Mouse (Mus musculus) thymus, postnatal 25 days (tissue): ENCODE results near the gene Grhl1.
"Not testable (repeated sequence)": the region's sequence is repeated elsewhere in the genome, so short reads cannot be mapped to it uniquely, and the experiment has no call there.

ENCODE experiments used
- DNase-seq: peaks from one replicate; pipeline ENCODE4 v3.0.0; 2022

The Grhl1 gene

DNA sequence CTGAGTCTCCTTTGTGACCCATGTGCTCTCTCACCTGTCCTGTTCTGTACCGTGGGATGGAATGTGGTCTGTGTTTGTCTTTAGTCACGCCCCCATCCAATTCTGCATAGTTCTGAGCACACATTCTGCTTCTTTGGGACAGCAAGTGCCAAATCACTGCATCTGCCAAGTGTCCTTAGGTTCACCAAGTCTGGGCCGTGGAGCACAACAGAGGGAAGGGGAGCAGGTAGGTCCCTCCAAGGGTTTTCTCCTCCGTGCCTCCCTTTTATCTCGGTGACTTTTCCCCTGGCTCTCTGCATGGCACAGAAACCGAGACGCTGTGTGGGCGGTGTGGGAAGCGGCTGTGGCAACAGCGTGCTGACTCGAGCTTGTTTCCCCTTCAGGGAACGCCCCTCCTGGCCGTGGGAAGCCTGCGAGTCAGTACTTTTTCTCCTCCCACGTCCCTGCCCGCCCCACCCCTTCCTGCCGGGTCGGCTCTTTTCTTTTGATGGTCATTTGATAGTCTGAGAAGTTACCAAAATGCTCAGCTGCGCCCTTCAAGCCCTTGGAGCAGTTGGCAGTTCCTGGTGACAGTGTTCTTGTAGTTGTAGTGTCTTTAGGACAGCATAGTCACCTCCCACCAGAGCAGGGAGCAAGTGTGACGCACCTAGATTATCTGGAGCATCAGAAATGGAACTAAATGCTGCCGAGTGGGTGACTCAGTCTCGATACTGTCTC lies 21.0 kb downstream of the Grhl1 start:
- peak; percentile 79 for DNase-seq

DNA sequence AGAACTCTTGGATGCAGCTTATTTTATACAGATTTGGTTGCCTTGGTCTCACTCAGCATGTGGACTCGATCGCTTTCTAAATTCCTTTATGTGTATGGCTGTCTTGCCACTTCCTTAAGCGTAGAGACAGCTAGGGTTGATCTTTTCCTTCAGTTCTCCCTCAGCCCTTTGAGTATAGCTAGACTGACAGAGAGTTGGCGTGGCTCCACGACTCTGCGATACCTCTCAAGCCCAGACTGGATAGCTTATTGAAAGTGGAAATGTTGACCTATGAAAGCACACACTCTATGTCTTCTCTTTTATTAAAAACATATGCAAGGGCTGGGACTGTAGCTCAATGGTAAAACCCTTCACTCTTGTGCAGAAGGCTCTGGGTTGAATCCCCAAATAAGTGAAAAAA lies 25.3 kb downstream of the Grhl1 start:
- DNase-seq, result no peak

DNA sequence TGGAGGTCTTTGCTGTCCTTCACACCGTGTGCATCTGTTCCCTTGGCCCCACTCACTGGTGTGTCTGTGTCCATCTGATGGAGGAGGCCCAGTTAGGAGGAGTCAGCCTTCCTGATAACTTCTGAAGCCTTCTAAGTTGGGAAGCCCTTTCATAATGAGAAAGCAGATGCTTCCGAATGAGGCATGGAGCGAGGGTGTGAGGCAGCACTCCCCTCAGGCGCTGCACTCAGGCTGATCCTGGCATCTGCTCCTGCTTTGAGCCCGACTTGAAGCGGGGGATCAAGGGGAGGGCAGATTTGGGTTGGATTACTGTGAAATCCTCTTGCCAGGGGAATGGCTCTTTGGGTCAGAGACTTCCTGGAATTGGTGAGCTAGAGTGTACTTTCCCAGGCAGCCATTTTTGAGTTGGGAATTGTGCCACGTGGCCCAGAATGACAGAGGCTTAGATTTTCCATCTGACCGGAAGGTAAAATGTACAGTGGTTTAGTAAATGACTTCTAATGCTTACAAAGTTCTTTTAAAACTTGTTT lies 27.3 kb downstream of the Grhl1 start:
- no peak for DNase-seq

DNA sequence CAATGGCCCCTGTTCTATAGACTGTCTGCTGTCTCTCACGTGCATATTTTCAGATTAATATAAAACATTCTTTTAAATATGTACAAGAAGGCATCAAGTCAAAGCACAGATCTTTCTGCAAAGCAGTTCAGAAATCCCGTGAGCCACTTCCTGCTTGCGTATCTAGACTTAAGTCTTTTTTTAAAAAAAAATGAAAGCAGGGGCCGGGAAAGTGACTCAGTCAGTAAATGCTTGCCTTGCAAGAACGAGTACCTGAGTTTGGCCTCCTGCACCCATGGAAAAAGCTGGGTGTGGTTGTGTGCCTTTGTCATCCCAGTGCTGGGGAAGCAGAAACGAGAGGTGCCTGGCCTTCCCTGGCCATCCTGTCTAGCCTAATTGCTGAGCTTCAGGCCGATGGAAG lies 28.0 kb downstream of the Grhl1 start:
- no peak for DNase-seq

DNA sequence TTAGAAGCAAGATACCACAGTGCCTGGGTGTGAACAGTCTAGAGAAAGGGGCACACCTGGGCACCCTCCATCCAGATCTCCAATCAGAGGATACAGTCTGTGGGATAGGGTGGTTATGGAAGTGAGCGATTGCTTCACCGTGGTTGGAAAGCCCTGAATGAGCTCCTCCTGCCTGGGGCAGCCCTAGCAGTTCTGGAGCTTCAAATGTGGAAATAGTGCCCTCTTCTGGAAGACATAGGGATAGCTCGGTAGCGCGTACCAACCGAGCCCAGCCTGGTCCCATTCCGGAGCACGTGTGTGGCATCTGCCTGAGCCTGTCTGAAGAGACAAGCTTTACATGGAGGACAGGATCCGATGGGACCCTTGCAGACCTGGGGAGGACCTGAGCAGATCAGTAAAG lies 28.7 kb downstream of the Grhl1 start:
- DNase-seq, result peak; percentile 75

DNA sequence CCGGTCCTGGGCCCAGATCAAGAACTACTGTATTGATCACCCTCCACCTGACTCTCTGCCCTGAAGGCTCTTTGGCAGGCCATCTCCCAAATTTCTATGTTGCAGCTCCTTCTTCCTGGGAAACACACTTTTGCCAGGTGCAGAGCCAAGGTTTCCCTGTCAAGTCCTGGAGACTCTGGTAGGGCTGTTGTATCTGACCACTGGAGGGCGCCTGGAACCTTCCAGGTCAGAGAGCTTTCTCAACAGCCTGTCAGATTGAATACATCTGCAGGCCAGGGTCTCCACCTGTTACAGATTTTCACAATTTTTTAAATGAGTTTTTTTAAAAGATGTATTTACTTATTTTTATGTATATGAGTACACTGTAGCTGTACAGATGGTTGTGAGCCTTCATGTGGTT lies 31.2 kb downstream of the Grhl1 start:
- DNase-seq, result peak; percentile 68

DNA sequence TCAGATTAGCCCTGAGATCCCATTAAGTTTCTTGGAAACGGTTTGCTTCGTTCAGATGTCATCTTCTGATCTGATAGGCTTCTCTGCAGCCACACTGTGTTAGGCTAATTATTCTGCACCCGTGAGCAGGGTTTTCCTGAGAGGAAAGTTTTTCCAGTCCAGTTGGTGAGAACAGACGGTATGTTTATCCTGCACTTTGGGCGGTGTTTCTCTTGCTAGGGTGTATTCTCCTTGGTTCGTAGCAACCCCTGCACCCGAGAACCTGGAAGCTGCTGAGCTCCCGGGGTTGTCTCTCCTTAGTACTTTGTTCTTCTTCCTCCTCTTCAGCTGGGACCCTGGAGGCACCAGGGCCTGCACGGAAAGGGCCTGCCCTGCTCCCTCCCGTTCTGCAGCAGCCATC lies 34.1 kb downstream of the Grhl1 start:
- no peak for DNase-seq

DNA sequence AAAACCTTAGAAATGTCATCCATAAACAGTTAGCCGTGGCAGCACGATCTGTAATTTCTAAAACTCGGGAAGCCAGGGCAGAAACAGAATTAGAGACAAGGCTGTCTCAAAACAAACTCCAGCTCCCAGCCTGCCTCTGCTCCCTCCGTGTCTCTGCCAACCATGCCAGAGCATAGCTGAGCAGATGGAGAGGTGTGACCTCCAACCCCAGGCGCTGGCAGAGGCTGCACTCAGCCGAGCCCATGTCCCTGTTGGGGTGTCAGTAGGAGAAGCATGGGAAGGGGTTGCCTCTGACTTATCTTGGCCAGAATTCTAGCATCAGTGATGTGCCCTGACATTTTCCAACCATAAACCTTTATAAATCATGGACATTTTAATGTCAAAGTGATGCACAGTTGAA lies 40.5 kb downstream of the Grhl1 start:
- DNase-seq, result no peak

DNA sequence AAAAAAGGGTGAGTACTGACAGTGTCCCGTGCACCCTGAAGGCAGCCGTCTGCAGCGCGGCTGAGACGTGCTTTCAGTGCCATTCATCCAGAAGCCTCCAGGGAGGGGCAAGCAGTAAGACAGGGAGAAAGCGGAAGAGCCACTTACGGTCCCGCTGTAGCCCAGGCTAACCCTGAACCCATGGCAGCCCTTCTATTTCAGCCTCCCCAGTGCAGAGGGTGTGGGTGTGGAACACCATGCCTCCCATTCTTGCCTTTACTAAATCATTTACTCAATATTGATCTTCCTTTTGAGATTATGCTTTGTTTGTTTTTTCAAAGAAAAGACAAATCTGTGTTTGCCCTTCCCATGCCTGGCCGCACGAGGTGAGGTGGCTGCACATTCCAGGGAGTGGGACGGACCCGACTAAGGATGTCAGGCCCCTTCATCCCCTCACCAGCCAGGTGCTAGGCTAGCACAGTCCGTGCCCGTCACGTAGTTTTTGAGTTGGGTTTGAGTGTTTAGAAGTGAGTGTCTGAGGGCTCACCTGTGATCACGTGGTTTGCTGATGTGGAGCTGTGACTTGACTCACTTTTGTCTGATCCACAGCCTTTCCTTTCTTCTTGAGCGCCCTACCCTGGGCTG lies 42.5 kb downstream of the Grhl1 start:
- DNase-seq, result no peak

DNA sequence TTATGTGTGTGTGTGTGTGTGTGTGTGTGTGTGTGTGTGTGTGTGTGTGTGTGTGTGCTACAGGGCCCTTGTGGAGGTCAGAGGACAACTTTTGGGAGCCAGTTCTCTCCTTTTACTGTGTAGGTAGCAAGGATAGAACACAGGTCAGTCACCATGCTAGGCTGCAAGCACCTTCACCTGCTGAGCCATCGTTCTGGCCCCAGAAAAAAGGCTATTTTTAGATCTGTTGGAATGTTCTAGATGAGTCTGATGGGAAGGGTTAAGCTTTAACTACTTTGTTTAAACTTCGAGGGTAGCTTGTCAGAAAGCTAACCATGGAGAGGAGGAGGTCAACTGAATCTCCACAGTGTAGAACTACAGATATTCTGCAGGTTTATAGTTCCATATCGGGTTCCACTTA lies 43.1 kb downstream of the Grhl1 start:
- DNase-seq, result no peak

DNA sequence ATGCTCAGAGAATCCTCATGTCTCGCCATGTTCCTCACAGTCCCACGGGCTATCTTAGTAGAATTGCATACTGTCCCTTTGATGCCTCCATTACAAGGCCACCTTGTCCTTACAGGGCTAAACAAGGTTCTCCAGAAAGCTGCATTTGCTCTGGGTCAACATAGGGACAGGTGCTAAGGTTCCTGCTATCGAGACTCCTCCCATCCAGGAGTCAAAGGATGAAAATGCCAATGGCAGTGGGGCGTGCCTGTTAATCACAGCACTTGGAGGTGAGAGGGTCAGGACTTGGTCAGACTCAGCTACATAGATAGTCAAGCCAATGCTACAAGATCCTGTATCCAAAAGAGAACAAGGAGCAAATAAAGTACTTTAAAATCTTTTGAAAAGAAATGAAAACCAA lies 47.4 kb downstream of the Grhl1 start:
- no peak for DNase-seq

DNA sequence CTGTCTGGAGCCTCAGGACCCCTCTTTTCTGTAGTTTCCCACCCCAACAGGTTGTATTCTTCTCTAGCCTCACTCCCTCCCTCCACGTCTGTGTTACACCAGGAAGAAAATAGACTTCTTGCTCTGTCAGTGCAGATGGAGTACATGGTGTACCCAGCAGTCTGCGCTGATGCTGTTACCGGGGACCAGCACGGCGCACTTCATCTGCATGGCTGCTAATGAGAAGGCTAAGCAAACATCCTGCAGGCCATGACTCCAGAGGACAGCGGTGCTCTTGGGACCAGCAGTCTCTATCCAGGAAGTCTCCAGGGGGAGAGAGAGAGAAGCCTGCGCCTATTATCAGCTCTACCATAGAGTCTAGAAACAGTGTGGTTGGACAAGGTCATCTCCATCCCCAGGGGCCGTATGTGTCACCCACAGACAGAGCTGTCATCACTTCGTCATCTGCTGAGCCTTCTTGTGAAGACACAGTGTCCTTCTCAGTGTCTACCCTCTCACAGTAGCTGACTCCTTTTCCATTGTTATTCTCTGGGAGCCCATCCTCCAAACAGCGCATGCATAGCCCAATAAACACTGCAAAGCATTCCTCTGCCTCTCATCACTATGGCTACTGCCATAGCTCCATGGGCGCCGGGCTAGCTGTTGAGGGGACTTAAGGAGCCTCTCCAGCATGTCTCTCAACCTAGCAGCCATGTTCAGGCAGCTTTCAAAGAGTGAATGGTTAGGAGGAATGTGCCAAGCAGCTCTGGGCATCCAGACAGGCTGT lies 51.6 kb downstream of the Grhl1 start:
- no peak for DNase-seq

DNA sequence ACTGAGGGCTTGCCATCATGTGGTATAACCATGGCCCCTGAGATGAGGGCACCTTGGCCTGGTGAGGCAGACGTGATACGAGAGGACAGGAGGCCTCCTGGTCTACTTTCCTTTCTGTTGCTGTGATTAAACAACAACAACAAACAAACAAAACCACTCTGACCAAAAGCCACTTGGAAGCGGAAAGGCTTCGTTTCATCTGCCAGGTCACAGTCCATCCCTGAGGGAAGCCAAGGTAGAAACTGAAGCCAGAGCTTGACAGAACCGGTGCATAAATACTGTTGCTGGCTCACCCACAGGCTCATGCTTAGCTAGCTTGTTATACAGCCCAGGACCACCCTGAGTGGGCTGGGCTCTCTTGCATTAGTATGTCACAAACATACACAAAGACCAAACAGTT lies 54.3 kb downstream of the Grhl1 start:
- DNase-seq, result no peak

DNA sequence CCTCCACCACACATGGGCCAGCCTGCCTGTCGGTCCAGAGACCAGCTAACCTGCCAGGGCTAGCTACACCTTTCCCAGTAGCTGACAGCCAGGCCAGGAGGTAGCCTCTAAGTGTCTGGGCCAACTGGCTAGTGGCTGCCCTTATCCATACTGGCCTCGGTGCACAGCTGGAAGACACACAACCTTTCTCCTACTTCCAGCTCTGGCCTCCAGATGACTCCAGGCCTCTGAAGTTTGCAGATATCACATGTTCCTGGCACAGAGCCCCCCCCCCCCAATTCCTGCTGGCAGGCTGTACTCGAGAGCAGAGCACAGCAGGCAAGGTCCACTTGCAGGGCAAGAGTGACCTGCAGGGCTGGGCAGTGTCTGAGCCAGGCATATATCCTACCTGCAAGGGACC lies 55.1 kb downstream of the Grhl1 start:
- no peak for DNase-seq

DNA sequence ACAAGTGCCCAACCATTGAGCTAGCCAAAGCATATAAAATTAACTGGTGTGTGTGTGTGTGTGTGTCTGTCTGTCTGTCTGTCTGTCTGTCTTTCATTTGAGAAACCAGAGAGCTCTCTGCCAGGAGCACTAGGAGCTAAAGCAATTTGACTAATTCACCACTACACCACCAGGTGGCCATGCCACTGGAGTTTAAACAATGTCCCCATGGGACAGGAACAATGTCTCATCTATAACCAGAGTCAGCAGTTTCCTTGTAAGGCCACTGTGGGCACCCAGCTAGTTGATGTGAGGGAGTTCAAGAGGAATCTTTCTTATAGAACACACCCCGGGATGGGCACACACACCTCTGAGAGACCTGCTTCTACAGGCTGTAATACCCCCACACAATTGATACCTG lies 58.1 kb downstream of the Grhl1 start:
- DNase-seq, result peak; percentile 38

DNA sequence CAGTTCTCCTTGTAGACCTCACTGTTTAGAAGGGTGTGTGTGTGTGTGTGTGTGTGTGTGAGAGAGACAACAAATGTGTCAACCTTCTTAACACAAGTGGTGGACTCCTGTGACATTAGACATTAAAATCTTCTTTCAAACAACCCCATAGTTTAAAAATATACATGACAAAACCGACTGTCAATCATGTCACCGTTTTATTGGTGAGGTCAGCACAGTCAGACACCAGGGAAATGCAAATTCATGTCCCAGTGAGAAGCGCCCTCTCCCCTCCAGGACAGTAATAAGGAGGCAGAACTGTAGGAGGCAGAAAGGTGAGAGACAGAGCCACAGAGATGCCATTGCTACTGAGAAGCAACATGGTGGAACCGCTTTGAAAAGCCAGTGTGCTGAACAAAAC lies 60.3 kb downstream of the Grhl1 start:
- DNase-seq, result no peak

DNA sequence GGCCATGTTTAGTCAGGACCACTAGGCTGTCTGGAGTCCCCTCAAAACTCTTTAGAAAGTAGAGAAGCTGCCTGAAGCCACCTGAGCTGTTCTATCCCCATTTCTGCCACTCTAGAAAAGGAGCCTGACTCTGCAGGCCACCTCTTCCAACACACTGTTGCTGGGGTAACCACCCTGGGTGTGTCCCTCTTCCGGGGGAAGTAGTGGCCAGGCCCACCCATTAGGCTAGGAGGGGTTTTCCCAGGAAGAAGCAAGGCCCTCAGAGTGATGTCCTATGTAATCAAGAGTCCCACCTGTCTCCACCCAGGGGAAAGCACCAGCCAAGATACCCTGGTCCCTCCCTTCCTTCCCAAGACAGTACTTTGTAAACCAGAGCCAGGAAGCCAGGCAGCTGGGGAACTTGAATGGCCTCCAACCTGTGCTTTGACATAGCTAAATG lies 61.7 kb downstream of the Grhl1 start:
- no peak for DNase-seq

DNA sequence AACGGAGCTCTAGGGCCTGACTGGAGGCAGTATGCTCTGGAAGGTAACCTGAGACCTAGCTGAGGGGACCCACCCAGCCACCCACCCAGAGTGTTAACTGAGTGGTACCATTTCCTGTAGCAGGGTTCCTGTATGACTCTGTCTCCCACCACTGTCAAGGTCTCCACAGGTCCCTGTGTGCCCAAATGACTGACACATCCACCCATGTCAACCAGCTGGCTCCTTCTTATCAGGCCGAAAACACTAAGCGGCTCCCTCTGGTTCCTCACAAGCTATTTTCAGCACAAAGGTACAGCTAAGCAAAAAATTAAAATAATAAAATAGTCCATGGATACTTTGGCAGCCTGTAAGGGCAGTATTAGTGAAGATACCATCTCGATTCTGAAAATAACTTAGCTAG lies 62.1 kb downstream of the Grhl1 start:
- DNase-seq, result no peak

DNA sequence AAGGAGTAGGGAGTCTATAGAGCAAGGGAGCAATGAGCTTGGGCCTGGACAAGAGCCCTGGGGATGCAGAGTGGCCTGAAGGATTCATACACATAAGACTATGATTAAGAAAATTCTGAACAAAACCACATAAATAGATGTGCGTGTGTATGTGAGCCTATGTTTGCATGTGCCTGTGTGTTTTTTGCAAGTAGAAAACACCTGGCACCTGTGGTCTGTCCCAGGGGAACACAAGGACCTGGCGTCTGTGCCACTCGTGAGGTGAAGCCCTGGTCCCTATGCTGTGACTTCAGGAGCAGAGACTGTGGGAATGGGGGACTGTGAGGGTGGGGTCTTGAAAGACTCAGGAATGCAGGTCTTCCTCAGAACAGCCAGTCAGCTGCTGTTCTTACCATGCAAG lies 62.6 kb downstream of the Grhl1 start:
- DNase-seq, result no peak

DNA sequence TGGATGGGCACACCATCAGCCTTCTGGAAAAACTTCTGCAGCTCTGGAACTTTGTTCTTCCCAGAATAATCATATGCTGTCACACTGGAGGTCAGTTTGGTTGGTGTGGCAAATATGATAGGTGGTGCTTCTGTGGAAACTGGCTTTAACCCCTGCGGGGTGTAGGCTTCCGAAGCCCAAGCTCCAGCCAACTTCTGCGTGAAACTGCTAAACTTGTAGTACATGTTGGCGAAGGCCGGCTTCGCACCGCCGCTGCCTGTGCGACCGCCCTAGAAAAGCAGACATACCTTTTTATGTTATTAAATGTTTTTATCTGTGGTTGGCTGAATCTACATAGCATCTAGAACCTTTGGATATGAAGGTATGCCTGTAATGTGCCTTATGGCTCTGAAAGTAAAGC lies 66.7 kb downstream of the Grhl1 start:
- DNase-seq, result not testable (repeated sequence)

DNA sequence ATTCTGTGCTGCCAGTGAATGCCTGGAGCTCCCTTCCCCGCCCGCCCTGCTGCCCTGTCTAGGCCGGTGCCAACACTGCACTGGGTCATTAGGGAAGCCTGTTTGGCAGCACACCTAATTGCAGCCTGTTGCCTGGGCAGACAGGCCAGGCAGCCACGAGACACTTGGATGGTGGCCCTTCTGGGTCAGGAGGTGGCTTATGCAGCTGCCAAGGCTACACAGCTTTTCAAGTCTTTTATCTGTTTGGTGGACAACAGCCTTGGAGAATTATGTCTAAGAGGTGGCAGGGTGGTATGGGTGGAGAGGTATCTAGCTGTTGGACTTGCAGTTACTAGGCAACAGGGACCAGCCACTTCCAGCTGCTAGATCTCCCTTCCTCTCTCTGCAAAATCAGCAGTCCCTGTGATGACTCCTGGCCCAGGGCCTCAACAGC lies 70.3 kb downstream of the Grhl1 start:
- DNase-seq, result no peak

DNA sequence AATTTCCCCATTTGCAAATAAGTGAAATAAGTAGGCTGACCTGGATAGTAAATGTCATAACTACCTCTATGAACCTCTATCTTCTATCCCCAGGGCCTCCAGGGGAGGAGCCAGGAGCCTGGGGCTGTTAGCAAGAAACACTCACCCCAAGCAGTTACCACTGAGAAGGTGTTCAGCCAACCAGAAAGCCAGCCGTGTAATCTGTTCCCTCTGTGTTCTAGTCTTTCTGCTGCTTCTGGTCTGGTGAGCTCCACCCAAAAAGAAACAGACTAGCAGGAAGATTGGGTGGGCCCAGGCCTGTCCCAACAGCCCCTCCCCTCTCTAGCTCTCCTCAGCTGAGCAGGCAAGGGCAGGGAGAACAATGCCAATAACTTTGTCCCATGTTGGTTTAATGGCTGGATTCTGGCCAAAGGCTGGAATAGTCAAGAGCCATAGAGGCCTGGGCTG lies 72.1 kb downstream of the Grhl1 start:
- no peak for DNase-seq

DNA sequence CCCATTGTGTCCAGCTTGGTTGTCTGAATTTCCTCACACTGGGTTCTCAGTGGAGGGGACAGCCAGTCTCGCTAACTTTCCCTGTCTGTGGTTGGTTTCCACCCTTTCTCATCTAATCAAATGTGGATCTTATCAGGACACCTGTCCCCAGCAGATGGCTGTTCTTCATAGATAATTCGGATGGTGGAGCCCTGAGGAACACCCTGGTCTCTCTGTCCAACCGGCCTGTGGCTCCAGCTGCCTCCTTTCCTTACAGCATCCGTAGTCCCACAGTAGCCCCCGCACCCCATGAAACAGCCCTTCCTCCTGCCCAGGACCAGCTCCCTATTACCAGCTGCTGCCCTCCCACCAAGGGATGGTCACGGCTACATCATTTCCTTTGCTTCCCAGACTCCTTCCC lies 73.8 kb downstream of the Grhl1 start:
- DNase-seq, result no peak

DNA sequence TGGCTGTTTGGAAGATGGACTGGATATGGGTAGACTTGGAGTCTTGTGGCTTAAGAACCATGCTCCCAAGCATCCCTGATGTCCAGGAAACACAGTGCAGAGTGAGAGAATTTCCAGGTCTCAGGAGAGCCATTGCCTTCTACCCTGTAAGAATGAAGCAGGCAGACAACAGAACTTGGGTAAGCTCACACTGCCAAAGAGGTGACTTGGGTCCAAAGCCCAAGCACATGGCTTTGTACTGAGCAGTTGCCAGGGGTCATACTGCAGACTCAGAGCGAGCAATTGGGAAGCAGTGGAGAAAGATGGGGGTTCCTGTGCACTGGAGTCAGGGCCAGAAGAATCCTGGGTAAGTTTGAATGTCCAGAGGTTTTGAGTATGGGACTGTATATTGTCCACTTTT lies 76.0 kb downstream of the Grhl1 start:
- DNase-seq, result no peak
